Mouse (Mus musculus): ENCODE measurements around the gene Inha.

Gene Inha

DNA sequence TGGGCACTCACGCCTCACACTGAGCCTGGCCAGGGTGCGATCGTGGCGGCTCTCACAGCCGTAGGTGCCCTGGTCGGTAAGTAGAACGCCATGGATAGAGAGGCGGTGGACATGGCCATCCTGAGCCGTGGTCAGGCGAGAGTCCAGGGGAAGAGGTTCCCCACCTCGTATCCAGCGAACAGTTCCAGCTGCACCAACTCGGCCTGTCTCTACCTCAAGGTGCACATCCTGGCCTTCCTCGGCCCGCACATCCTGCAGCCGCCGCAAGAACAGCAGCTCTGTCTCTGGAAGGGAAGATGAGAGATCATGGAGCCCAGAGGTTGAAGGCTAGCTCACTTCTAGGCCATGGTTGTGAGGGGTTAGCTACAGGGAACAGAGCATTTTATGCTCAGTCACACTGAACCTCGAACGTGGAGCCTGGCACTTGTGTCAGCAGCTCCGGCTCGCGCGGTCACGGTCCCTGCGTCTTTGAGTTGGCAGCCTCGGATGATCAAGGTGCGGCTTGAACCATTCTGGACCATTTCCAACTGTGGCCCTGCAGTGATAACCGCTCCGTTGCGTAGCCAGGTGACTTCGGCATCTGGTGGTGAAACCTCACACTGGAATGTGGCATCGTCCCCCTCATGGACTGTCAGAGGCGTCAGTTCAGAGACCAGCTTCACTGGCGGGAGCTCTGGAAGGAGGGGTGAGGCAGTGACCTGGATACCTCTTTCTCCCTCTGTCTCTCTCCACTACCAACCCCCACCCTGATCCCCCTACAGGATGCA is 15.9 kb upstream of the Inha start:
- DNase-seq, result no peak

DNA sequence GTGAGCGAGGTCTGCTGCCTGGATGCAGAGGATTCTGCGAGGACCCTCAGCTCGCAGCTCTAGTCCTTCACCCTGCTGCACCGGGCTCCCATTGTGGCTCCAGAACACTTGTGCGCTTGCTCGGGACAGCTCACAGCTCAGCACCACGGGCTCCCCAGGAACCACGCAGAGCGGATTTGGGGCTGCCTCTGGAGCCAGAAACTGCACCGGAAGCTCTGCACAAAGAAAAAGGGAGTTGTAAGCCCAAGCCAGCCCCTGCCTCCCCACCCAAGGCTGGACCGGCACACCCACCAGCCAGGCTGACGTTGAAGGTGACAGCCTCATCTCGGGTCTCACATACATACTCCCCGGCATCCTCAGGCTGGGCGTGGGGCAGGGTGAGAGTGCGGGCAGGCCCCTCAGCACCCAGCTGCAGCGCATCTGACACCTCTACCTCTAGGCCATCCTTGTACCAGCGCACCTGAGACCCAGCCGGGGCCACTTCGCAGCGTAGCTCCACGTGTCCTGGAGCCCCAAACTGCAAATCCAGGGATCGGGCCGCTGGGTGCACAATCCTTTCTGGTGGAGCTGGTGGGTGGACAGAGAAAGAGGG is 14.2 kb upstream of the Inha start:
- no peak for DNase-seq

DNA sequence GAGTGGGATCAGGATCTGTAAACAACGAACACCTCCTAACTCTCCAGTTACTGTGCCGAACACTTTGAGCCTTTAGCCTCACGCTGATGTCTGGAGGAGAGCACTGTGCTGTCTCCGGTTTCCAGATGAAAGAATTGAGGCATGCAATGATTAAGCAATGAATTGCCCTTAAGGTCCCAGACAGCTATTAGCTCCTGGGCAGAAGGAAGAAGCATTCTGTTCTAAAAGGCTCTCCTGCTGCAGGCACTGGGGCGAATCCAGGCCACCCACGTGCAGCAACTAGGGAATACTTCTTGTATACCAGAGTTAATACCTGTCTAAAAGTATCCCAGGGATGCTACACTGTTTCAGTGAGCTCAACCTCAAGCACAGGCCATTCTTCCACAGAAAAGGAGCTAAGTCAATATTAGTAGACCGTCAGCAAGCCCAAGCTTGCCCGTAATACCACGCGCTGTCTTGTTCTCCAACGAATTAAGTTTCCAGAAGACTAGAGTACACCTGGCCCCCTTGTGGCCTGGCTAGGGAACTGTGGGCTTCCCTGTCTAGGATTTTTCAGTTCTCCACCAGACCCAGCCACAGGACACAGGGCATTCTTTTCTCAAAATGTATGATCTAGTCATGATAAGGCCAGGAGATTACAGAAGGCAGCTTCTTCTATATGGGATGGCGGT is 11.9 kb upstream of the Inha start:
- no peak for DNase-seq

DNA sequence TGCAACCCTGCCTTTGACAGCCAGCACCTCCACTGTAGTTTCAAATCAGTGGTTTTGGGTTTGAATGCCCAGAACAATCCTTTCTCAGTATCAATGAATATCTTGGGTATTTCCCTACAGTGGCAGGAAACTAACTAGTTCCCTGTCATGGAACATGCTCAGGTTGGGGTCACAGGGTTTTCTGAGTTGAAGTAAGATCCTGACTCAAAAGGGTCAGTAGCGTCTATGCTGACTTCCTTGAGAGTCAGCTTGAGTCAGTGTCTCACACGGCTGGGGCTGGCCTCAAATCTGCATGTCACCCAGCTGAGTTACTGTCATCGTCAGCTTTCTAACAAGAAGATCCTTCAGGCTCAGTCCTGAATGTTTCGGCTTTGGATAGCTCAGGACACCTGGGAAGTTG is 8.0 kb upstream of the Inha start:
- DNase-seq, result no peak

DNA sequence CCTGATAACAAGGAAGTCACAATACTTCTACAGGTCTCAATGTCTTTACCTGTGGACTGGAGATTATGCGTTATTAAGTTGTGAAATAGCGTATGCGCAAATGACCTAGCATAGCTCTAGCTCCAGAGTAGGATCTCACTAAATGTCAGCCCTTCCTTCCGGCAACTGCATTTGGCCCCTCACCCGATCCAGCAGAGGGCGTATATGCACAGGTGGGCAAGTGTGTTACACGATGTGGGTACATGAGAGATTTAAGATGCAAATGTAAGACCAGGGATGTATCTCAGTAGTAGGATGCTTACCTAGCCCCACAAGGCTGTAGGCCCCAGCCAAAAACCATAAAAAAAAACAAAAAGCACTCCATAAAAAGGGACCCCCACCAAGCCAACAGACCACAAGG is 7.4 kb upstream of the Inha start:
- no peak for DNase-seq

DNA sequence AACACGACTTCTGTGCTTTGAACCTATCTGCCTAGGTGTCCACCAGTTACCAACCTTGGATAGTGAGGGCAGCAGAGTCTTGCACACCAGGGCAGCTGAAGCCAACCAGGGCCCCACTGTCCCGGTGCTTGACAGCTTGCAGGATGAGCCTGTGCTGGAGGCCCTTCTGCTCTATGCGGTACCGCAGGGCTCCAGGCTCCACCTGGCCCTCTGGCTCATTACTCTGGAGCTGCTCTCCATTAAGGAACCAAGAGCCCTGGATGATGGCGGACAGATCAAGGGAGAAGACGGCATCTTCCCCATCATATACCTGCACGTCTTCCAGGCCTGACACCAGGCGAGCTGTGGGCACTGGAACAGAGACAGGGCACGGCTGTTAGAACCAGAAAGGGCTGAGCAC is 5.0 kb upstream of the Inha start:
- DNase-seq, result no peak

DNA sequence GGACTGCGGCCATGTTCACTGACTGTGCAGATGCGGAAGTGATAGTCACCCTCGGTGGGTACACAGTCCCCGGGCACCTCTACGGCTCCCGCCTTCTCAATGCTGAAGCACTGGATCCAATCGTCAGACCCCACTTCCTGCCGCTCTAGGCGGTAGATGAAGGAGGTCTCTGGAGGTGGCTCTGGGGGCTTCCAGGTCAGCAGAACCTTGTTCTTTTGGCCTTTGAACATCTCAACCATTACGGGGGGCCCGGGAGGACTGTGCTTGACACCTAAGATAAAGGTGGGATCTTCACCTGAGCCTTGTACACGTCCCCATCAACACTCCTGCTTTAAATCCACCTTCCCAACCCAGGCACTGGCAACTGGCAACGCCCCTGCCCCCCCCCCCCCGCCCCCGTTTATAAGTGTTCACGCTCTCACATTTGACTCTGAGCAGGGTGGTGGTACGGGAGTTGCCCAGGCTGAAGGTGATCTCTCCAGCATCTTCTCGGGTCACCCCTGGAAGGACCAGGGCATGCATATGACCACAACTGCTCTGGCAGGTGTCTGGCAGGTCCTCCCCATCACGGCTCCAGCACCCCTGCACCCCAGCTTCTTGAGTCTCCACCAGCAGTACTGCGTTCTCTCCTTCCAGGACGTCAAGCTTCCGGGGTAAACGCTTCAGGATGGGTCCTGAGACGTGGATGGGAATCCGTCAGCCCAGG is 3.8 kb upstream of the Inha start:
- no peak for DNase-seq

DNA sequence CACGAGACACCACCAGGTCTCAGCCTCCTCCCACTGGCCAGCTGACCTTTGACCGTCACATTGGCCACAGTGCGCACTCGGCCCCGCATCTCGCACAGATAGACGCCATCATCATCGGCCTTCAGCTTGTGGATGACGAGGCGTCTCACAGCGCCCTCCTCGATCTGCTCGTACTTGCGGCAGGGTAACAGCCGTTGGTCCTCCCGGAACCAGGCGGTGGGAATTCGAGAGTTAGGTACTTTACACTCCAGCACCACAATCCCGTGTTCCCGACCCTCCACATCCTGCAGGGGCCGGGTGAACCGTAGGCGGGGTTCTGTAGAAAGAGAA is 3.3 kb upstream of the Inha start:
- DNase-seq, result no peak

DNA sequence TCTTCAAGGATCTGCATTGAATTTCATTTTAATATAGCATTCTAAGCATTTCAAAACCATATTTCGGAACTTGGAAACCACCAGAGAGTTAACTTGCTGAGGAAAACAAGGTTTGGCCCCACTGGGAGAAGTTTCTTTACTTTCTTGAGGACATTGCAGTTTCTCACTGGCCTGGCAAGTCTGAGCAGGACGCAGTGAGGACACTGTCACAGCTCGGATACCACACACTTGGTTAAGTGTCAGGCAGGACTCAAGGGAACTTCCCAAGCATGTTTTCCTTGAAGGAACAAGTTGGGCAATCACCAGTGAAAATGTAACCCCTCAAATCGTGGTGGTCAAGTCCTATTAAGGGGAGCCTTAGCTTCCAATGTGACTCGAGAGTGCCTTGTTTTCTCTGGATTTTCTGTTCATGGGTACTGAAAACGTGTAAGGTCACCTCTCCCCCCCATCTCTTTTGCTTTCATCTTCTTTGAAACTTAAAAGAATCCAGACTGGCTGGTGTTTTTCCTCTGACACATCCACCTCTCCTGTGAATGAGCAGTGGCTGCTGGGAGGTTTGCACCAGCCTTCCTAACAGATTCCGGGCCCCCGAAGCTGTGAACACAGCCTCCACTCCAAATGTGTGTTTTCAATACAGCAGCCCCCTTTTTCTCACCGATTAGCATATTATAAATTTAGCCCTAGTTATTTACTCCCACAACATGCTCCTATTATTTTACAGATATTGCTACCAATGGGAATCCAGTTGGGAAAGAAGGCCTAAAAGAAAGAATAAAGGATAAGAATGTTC is 2.4 kb upstream of the Inha start:
- no peak for DNase-seq

DNA sequence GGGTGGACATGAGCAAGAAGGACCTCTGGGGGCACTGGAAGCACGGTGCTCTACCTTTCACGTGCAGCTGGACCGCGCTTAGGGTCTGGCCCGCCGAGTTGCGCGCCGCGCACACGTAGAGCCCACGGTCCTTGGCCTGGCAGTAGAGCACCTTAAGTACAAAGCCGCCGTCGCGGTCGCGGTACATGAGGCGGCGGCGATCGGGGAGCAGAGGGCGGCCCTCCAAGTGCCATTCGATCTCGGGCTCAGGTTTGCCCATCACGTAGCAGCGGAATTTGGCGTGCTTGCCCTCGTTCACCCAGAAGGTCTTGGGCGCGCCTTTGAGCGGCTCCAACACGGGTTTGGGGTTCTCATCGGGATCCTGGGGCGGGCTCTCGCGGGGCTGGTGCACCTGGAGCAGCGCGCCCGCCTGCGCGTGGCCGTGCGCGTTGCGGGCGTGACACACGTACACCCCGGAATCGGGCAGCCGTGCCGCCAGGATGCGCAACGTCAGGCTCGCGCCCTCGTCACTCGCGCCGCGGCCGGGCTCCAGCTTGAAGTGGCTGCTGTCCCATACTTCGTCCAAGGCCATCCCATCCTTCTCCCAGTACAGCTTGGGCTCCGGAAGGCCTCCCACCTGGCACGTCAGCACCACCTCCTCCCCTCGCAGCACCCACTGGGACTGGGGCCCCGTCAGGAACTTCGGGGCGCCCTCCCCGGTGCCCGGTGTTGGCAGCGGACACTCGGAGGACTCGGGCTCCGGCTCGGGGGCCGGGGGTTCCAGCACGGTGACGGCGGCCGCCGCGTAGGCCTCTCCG is 1.5 kb upstream of the Inha start:
- DNase-seq, result peak; percentile 79

DNA sequence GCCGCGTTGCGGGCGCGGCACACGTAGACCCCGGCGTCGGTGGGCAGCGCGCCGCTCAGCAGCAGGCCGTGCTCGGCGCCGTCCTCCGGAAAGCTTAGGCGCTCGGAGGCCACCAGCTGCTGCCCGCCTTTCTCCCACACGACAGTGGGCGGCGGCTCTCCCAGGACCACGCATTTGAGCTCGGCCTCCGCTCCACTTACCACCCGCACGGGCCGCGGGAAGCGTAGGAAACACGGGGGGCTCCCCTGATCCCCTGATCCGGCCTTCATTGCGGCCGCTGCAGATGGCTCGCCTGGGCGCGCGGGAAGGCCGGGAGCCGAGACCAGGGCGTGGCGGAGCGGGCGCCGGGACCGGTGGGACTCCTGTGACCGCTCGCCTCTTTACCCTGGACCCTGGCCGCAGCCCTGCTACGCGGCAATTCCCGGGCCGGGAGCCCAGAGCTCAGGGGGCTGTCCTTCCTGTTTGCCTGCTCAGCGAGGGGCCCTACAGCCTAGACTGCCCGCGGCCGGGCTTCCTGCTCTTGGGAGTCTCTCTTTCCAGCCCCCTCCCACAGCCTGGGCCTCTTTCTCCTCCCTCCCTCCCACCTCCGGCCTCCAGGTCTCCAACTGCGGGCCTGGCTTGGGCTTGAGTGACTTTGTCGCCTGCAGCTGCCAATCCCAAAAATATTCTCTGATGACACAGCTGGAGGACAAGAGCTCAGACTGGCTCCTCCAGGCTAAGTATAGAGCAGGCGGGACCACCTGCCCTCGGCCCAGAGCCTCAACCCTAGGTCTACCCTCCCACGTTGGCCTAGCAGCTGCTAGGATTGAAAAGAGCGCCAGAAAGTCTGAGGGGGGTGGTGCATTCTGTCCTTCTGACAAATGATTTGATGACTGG is 683 bp upstream of the Inha start, which contains the start of gene Obsl1:
Gene Obsl1, minus strand, starts transcription at position 497 of the 876 bp plus-strand sequence.
- peak; percentile 67 for DNase-seq

DNA sequence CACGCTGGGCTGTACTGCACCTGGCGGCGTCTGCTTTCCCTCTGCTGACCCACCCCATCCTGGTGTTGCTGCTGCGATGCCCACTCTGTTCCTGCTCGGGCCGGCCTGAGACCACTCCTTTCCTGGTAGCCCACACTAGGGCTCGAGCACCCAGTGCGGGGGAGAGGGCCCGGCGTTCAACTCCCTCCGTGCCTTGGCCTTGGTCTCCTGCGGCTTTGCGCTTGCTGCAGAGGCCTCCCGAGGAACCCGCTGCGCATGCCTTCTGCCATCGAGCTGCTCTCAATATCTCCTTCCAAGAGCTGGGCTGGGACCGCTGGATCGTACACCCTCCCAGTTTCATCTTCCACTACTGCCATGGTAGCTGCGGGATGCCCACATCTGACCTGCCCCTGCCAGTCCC is 2.7 kb downstream of the Inha start:
- DNase-seq, result no peak

DNA sequence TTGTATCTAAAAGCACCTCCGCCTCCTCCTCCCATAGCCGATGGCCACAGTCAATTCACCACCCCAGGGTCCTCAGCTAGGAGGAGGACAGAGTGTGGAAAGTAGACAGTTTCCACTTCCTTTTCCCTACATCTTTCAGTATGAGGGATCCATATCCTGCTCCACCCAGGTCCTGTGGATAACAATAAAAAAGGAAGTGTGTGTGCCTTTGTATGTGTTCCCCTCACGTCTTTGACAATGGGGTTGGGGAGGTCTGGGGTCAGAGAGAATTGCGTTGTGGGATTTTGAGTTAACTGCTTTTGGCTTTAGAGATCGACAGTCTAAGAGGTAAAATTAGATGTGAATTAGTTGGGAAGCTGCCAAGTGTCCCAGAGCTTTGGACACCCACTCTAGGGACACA is 3.3 kb downstream of the Inha start:
- DNase-seq, result no peak

DNA sequence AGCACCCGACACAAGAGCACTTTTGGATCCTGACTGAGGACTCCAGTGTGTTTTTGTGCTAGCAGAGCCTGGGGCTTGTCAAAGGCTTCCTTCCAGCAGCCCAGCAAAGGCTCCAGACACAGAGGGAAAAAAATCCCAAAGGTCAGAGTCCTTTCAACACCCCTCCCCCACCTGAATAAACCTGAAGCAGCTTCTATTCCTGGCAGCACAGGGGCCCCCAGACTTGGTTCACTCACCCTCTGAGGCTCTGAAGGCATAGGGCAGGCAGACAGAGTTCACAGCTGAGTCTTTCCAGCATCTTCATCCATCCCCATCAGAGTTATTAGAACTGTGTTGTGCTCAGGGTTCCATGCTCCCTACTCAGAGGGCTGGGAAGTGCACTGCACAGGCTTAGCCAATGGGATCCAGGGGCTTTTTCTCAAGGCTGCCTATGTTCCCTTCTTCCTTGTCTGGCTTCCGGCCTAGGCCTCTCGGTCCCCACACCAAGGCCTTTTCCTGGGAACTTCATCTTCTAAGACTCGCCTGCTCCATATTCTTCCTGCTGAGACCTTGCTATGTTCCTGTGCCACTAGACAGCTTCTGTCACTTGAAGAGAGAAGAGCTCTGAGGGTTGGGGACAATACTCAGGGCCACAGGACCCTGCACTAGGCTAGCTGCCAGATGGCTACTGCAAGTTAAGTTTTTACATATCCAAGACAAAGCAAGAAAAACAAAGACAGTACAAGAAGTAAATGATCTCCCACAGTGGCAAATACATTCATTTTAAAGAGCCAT is 4.7 kb downstream of the Inha start:
- DNase-seq, result no peak

DNA sequence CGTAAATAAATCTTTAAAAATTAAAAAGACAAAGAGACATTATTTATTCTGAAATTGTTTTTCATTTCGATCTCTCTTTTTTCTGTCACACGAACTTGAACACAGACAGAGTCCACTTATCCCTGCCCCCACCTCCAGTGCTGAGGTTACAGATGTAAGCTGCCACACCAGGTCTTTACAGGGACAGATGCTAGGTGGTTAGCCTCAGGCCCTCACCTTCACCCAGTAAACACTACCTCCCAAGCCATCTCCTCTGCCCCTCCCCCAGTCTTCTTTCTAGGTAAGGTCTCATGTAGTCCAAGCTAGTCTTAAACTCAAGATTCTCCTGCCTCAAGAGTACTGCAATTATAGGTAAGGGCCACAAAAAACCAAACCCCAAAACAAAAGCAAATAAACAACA is 5.7 kb downstream of the Inha start:
- DNase-seq, result no peak

DNA sequence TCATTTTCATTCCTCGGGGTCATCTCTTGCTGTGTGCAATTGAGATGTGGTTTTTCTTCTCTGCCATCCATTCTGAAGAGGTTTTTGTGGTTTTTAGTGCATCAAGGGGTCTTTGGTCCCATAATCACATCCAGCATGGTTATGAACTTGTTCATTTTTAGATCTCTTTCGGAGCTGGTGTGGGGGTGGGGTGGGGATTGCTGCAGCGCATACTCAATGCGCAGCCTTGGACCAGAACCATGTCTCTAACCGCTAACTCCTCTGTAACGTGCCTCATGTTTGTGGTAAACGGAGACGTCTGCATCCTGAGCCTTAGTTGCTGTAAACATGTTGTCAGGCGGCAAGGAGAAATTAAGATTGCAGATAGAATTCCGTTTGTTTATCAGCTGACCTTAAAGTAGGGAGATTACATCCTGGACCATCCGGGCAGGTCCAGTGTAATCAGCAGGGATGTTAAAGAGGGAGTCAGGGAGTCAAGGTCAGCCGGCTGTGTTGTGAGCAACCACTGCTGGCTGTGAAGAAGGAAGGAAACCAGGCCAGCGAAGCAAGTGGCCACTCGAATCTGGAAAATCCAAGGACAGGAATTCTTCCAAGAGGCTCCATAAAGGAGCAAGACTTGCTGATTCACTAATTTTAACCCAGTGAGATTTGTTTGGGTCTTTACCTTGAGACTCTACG is 10.0 kb downstream of the Inha start:
- no peak for DNase-seq

DNA sequence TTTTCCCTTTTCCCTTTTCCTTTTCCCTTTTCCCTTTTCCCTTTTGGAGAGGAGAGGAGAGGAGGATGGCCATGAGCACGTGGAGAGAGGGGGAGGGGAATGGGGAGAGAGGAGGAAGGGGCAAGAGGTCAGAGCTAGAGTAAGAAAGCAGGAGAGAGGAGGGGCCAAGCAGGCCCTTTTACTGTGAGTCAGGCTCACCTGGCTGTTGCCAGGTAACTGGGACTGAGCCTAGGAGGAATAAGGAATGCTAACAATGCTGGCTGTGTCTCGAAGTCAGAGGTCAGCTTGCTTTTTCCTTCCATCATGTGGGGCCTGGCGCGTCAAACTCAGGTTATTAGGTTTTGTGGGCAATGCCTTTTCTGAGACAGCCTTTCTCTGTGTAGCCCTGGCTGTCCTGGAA is 11.1 kb downstream of the Inha start:
- DNase-seq, result no peak

DNA sequence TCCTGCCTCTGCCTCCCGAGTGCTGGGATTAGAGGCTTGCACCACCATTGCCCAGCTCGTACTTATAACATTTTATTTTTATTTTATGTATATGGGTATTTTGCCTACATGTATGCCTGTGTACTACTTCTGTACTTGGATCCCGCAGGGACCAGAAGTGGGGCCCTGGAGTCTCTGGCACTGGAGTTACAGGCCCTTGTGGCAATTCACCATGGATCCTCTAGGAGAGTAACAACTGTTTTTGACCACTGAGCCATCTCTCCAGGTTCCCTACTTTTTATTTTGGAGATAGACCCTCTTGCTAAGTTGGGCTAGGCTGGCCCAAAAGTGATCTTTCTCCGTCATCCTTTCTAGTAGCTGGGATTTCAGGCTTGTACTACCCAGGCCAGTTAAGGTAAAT is 11.6 kb downstream of the Inha start:
- DNase-seq, result no peak

DNA sequence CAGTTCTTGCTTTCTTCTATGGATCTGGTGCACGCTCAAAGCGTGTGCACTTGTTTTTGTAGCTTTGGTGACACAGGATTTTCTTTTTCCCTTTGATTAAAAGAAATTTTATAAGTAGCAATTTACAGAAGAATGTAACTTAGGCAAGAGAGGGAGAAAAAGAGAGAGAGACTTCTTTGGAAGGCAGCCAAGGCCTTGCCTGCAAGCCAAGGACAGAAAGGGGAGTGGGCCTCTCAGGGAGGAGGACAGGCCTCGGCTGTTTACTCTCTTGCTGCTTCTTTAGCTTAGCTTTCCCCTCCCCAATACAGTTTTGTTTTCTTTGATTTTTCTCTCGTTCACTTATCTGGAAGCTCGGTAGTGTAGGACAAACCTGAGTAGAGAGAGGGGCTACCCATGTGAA is 12.7 kb downstream of the Inha start:
- no peak for DNase-seq
